Mouse (Mus musculus): ENCODE measurements at regions not wholly inside any gene's neighbourhood (a gene's known extent, or its start where the extent isn't known, plus 50 kb on each side); places are given as distances from the start of the nearest gene placed in this dataset.

DNA sequence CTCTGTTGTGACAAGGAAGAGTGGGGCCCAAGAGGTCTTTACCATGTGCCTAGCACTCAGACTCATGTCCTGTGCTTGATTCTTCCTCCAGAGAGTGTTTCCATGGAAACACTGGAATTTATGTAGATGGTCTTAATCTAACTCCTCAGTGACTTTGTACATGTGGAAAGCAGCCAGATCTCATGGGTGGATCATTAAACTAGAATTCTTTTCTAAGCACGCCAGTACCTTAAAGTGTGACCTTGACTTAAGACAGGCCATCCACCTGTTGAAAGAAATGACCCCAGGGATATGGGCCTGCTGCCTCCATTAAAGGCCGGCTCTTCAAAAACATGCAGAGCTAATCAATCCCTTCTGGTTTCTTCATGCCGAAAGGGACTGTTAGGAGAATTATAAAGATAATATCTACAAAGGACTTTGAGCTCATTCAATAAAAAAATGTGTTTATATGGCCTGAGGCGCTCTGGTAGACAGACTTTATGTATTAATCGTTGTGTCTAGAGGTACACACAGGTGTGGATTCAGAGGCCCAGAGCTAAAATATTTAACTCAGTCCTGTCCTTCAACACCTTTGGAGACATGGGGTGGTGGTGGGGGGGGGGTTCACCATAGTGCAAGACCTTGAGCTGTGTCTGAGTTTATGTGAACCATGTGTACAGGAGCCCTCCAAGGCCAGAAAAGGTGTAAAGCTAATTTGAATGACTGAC lies 60.5 kb upstream of the Gls start:
- 37% methylated on average over 5 of the region's 5 CpGs for WGBS
- no peak for TF ChIP-seq POLR2A (IDR thresholded peaks at IDR 0.05; ENCODE audit: low read depth, low read length)
- TF ChIP-seq CTCF (conservative IDR thresholded peaks at IDR 0.05; ENCODE audit: insufficient read depth, insufficient read length, low read depth, low read length) = no peak
- Histone ChIP-seq H3K4me1 (ENCODE audit: control insufficient read depth, insufficient read depth, low read length) (peaks cover 11% of the 10 kb centered on the region; the same call in 1 of the 2 replicates), H3K27me3 (replicated peaks; ENCODE audit: control insufficient read depth, insufficient read depth, low read length) (no peaks in the 10 kb centered on the region), H3K4me3 (ENCODE audit: insufficient read depth, low read depth, low read length) (no peak overlapping the region), H3K36me3 (ENCODE audit: control insufficient read depth, insufficient read depth, low read length) (no peaks in the 10 kb centered on the region), H3K27ac (ENCODE audit: insufficient read depth, low read depth, low read length) (peak overlapping the region; percentile 86)
- peak; percentile 92 for DNase-seq
